Mouse (Mus musculus) left cerebral cortex, adult 9 months (tissue): Measurements from ENCODE around the gene Fgfr2.

Source experiments
- DNase-seq, 2 experiments: peaks; one replicate each; pipeline ENCODE4 v3.0.0; 2022; ENCODE audit warnings: low spot score in 2 of 2

Gene Fgfr2

DNA sequence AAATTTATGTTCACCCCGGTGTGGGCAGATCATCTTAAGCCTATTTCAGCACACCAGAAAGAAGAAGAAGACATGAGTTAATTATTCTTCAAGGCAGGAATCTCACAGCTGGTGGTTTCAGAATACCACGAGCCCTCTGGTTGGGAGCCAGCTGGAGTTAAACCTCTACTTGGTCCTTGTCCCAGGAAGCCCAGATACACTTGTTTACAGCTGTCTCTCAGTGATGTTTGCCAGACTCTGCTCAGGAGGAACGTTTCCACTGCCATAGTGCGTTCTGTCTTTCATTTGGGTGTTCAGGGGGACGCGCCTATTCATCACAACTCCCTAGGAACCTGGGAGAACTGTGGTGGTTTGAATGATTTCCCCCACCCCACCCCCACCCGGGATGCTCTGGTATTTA is 2163.3 kb downstream of the Fgfr2 start:
- DNase-seq = peak in 1 of 2 experiments; percentile 60

DNA sequence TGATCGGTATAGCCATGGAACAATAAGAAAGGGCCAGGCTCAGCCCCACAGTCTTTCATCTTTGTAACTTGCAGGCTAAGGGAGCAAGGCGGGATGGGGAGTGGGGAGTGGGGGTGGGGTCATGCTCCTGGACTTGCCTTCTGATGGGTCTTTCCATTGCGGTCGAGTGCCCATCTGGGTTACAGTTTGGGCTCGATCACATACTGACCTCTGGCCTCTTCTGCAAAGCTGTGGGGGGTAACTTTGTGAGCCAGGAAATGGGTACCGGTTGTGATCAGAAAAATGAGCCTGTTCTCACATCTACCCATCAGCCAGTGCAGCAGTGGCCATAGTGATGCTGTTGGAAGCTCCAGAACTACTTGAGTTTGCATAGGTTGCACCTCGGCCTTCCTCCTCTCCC is 2164.6 kb downstream of the Fgfr2 start:
- DNase-seq = no peak

DNA sequence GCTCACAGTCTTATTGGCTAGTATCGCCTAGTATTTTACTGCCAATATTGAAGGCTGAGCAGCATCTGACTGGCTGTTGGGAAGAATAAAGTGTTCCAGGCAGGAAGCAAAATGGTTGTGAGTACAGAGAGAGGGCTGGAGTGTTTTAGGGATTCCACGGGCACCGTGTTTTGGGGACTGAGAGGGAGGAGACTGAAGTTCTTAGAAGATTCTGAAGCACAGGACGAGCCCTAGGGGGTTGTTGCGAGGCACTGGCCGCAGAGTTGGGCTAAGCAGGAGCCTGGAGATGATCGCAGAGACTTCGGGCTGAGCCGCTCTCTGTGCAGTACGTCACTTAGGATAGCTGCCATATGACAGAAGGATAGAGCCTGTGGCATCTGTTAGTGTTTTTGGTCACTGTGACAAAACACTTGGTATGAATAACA is 2169.0 kb downstream of the Fgfr2 start:
- no peak for DNase-seq

DNA sequence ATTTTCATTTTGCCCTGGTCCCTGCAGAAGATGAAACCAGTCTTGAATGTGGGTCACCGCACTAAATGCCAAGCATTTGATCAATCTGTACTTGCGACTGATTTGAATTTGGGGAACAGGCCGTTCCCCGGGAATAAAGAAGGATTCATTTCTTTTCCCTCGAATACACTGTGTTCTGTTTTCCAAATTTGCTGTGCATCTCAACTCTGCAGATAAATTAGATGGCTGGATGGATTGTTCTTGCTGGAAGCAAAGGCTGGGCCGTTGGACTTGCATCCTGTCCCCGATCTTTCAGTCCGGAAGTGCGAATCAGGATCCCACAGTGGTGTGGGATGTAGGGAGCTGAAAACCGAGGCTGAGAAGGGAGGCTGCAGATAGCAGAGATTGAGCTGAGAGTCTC is 2169.8 kb downstream of the Fgfr2 start:
- peak in 1 of 2 experiments; percentile 39 for DNase-seq

DNA sequence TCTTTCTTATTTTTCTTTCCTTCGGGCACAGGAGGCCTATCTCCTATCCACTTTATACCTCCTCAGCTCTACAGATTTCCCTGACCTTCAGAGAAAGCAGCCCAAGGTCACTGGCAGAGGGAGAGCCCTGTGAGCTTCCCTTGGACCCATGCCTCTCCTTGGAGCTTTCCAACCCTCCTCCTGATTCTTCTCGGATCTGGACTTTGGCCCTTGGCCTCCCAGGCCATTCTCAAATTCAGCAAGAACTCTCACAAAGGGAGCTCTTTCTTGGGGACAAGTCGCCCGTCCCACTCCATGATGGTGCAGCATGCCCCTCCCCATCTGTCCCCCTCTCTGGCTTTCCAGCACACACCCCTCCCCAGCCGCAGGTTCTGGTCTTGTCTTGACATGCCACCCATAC is 2172.1 kb downstream of the Fgfr2 start:
- no peak for DNase-seq

DNA sequence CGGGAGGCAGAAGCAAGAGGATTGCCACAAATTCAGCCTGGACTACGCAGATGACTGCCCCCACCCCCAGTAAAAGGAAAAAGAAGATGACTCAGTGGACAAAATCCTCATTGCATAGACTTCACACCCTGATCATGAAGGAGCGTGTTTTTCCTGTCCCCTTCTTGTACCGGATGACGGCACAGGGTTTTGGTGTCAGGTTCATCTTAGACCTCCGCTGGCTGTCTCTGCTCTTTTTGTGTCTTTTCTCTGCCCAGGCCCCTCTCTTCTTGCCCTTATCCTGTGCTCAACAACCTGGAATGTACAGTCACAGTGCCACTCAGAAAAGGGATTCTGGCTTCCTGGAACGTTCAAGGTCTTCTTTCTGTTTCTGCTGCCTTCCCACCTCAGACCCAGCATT is 2172.7 kb downstream of the Fgfr2 start:
- no peak for DNase-seq

DNA sequence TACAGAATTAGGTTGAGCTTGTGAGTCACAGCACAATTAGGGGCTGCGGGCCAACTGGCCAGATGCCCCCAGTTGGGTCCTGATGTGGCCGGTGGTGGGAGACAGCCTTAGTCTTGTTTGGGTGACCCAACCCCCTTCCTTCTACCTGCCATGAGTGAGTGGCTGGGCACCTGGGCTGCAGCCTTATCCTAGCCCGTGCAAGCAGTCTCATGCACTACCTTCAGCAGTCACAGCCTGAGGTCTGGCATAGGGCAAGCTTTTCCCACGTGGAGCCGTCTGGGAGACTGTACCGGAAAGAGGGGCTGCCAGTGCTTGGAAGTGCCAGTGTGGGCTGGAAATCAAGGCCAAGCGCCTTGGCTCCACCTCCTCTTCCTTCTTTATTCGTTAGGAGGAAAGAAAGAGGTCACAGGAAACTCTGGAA is 2173.8 kb downstream of the Fgfr2 start:
- peak in 1 of 2 experiments; percentile 47 for DNase-seq

DNA sequence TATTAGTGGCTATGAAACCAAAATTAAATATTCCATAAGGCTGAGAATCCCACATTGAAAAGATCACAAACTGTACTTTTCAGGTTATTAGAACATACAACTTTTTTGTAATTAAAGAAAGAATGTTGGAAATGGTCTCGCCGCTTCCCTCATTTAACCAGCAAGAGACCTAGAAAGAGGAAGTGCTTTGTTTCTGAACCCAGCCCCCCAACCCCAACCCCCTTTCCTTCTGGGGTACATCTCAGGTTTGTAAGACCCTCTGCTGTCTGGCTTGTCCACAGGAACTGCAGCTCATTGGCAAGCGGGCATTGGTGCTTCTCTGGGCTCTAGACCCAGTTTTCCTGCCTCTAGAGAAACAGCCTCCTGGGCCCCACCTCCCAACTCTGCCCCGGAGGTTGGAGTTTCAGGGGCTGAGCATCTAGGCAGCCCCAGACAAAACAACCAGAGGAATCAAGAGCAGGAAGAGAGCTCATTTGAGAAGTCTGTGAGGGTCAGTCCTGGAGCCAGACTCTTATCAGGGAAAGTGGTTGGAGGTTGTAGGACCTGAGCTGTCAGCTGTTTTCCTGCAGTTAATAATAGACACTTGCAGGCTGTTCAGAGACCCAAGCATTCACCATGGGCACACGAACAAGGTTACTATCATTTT is 2174.5 kb downstream of the Fgfr2 start:
- DNase-seq = no peak

DNA sequence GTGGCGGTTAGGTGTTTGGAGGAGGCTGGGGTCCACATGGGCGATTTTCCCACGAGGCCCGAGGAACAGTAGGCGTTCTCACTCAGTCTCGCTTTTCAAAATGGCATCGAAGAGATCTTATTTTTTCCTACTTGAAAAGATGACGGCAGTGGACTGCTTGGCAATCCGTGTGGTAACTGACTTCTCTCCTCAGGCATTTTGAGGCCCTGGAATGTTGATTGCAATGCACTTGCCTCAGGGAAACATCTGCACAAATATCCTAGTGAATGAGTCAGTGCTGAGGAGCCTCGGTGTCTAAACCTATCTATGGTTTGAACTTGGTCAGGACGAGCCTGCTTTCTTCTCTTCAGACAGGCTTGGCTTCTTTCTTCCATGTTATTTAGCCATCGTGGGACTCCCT is 2176.8 kb downstream of the Fgfr2 start:
- DNase-seq = no peak

DNA sequence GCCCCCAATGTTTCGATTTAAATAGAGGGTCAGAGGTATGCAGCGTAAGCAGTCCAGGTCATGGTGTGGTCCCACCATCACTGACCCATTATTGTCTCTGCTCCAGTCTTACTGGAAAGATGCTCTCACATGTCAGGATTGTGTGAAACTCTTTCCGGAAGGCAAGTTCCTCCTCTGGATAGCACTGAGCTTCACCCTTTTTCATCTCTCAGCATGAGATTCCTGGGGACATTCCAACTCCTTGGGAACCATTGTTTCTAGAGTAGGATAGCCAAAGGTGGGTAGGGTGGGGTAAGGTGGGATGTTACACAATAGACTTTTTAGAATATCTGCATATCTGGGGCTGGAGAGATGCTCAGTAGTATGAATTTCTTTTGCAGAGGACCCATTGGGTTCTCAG is 2177.4 kb downstream of the Fgfr2 start:
- no peak for DNase-seq

DNA sequence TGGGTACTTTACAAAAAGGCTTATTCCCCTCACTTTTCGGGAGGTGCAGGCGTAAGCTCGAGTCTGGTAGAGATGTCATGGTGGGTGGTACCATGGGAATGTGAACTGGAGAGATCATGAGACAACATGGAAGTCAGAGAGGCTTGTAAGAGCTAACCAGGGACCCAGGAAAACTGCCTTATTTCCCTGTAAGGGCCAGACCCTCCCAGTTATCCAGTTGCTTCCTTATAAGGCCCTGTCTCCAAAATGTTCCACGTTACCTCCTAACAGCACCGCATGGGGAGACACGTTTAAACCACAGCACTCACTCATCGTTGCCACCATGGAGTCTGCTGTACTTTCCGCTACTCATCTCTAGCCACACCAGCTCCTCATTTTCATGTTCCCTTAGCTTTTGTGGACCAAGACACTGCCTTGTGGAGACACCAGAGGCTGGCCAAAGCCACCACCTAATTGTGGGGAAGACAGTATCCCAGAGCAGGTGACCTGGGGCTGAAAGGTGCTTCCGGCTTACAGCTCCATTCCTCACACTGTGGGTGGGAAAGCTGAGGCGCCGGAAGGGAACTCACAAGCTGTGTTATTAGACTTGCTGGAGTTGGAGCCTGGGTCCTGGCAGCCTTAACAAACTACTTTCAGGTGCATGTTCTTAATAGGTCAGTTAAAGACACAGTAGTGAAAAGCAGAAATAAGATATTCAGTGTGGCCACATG is 2178.2 kb downstream of the Fgfr2 start:
- no peak for DNase-seq

DNA sequence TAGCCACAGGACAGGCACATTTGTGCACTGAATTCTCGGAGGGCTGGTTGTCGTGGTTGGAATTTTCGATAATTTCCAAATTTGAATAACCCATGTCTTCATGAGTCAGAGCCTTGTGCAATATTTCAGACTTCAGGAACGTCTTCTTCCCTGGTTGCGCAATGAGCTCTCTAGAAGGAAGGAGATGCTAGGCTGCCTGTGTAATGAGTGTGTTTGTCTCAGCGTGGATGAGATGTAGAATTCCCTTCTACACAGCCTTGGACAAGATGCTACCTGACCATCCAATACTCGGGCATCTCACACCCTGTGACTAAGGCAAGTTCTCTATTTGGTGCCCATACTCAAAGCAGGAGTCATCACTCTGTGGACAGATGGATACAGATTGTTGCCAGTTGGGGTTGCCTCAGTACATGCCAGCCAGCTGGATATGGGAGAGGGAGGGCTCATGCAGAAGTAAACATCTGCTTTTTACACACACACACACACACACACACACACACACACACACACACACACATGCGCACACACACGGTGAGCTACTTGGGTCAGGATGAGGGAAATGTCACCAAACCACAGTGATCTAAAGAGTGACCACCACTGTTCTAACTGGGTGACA is 2179.8 kb downstream of the Fgfr2 start:
- DNase-seq = no peak

DNA sequence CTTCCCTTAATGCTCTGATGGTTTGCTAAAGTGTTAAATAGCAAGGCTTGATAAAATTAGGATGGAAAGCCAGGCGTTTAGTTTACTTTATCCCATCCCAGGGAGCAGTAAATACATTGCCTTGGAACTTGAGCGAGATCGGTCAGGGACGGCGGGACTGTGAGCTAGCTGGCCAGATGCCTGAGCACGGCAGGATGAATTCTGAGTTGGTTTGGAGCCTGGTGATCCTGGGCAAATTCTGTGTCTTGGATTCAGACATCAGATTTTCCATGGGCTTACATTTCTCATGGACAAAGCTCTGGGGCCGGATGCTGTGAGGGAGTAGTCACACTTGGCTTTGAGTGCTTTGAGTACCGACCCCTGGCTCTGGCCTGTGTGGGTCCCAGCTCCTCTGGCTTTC is 2182.4 kb downstream of the Fgfr2 start:
- DNase-seq = no peak

DNA sequence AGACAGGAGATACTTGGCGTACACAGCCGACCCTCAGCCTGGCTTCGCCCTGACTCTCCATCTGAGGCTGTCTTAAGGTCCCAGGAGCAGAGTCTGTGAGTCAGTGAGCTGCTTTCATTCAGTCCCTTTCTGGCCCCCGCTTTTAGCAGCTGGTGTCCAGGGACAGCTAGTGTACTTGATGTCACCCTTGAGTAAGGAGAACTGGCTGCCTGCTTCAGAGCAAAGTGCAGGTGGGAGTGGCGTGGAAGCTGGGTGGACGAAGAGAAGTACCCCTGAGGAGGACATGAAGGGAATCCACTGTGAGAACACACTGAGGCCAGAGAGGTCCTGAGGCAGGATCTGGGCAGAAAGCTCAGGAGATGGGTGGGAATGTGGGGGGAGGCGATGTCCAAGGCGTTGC is 2184.3 kb downstream of the Fgfr2 start:
- DNase-seq = no peak

DNA sequence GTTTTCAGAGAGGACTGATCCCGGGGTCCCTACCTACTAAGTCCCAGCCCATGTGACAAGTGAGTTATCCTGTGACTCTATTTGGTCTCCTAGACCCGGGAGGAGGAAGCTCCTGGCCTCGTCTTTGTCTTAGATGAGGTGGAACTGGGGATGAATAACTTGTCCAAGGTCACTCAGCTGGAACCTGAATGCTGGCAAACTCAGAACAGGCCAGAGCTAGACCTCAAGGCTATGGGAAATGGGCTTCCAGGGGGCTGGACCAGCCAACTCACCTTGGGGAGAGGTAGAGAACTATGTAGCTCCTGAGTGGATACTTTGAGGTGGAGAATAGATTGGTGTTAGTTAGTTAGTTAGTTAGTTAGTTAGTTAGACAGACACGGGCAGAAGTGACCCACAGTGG is 2185.1 kb downstream of the Fgfr2 start:
- DNase-seq = no peak

DNA sequence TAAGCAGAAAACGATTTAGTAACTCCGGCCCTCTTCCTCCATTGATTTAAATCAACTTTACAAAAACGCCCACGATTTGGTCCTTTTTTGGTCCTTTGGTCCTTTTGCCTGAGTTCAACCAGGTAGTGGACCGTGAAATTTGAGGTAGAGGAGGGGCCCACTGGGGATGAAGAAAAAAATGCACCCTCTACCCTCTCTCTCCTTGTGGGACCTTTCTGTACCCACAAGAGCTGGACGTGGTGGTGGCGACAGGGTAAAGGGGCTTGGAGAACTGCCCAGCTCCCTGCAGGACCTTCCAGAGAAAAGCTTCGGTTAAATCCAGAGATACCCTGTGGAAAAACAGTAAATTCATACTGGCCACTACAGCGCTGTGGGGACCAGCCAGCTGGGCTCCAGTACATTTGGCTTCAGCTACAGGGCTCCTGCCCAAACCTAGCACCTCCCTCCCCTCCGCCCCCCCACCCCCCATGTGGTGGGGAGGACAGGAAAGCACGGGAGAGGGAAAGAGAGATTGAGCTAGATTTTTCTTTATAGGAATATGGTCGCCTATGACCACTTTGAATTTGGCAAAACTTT is 2185.8 kb downstream of the Fgfr2 start:
- DNase-seq = no peak

DNA sequence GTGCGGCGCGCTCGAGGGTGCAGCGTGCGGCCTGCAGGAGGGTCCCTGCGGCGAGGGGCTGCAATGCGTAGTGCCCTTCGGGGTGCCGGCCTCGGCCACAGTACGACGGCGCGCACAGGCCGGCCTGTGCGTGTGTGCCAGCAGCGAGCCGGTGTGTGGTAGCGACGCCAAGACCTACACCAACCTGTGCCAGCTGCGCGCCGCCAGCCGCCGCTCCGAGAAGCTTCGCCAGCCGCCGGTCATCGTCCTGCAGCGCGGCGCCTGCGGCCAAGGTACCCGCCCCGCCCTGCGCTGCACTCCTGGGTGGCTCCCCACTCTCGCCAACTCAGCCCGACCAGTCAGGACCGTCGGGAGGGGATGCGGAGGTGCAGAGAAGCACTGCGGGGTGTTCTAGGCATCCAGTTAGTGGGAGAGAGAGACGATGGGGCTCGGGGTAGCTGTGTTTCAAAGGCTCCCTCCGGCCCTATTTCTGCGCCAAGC is 2186.6 kb downstream of the Fgfr2 start:
- no peak for DNase-seq

DNA sequence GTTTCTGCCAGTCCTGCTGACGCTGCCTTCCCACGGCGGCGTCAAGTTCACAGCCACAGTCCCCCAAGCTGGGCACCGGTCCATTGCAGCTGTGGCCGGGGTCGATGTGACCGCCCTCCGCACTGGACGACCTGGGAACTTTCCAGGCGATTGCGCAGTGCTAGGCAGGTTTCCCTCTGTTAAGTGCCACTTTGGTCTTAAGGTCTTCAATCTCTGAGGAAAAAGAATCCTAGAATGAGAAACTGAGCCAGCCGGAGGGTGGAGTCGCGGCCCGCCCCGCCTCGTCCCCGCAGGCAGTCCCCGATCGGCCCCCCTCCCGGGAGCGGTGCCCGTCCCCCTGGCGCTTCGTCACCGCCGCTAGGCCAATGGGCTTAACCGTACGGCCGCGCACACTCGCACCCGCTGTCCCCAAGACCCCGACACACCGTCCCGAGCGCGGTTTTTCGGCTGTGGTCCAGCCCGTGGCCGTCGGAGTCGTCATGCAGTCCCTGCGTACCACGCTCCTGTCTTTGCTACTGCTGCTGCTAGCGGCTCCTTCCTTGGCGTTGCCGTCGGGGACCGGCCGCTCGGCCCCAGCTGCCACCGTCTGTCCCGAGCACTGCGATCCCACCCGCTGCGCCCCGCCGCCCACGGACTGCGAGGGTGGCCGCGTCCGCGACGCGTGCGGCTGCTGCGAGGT is 2187.2 kb downstream of the Fgfr2 start, which contains the start of gene Htra1:
TSS of gene Htra1 (plus strand) at position 319 of the 679 bp plus-strand sequence.
- DNase-seq = peak in 1 of 2 experiments; percentile 64

DNA sequence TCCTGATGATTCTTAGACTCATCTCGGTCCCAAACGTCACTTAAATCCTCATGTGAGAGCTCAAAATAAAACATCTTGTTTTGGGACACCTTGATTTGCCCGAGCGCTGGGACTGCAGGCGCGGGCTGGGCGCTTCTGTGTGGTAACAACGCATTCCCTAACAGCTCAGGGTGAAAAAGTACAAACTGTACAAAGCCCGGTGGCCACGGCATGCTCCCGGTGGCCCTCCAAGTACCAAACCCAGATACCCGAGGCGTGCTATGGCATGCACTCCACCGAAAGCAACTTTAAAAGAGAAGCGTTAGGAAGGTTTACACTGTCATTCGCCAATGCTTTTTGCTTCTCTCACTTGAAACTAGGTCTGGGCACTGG is 2187.7 kb downstream of the Fgfr2 start:
- no peak for DNase-seq

DNA sequence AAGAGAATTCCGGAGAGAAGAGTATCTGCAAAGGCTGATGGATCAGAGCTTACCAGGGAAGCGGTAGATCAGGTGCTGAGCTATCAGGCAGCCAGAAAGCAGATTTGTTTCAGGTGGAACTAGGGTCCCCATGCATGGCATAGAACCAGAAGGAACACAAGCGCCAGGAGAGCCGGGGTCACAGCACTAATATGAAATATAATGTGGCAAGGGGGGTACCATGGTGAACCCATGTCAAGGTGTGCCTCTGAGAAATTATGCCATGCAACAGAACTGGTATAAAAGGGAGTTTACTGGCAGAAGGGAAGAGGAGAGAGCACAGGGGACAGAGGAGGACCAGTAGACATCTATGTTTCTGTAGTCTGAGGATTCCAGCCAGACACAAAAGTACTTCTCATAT is 2188.5 kb downstream of the Fgfr2 start:
- DNase-seq = no peak

DNA sequence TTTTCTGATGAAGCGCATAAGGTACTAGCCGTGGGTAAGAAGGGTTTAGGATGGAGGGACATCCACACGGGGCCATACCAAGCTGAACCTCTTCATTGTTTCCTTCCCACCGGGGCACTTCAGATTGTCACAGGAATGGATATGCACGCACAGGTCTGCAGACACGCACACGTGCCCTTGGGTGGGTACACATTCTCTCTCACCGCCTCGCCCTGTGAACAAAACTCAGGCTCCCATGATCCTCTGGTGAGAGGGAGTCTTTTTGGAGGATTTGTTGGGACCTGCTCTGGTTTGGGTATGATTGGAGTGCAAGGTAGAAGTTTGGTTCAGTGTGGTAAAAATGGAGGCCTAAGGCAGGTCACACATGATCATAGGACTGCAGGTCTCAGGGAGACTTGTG is 2190.2 kb downstream of the Fgfr2 start:
- DNase-seq = no peak

DNA sequence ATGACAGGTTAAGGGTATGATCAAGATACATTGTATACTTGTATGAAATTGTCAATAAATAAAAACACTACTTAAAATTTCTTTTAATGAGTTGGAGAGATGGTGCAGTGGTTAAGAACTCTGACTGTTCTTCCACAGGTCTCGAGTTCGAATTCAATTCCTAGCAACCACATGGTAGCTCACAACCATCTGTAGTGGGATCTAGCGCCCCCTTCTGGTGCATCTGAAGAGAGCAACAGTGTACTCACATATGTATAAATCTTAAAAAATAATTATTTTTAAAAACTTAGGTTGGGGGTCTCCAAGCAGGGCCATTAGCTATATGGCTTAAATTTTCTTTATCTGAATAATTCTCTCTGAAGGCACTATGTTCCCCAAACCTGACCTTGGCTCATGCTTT is 2192.7 kb downstream of the Fgfr2 start:
- DNase-seq = no peak
